Mouse (Mus musculus) erythroblast, embryonic 14.5 days (primary cell): ENCODE data around the gene Prdm16. TPM values are rescaled to one million over a fixed set of nuclear protein-coding genes. Genes with fewer than 3 reads are reported as not detected.

Experiments used
- H3K27me3 ChIP-seq: 2 replicates; pipeline ENCODE4 v1.6.1; 2012; ENCODE audit warnings: inconsistent platforms; ENCODE audit not compliant: control insufficient read depth
- H3K36me3 ChIP-seq: 2 replicates; pipeline ENCODE4 v1.6.1; 2012; ENCODE audit warnings: mild to moderate bottlenecking, inconsistent platforms; ENCODE audit not compliant: control insufficient read depth
- H3K4me1 ChIP-seq: 2 replicates; pipeline ENCODE4 v1.6.1; 2012; ENCODE audit warnings: inconsistent platforms; ENCODE audit not compliant: control insufficient read depth
- H3K4me3 ChIP-seq: replicated peaks from 2 replicates; pipeline ENCODE3; 2012; ENCODE audit warnings: moderate library complexity, mild to moderate bottlenecking, inconsistent platforms
- H3K9me3 ChIP-seq: 2 replicates; pipeline ENCODE4 v1.6.1; 2012; ENCODE audit warnings: low read length, inconsistent platforms, mixed read lengths; ENCODE audit not compliant: control insufficient read depth
- GATA1 ChIP-seq: IDR thresholded peaks from 2 replicates; pipeline ENCODE4 v1.6.1; 2012; ENCODE audit warnings: low read length, inconsistent platforms, mixed read lengths
- TAL1 ChIP-seq: IDR thresholded peaks from 3 replicates; pipeline ENCODE4 v1.6.1; 2012; ENCODE audit warnings: low read length, inconsistent platforms, mixed read lengths
- polyA plus RNA-seq: library from polyadenylated mRNA; stranded (reverse); fragments of >175 nt; gene quantifications from 2 replicates; pipeline ENCODE4 v1.2.3, GENCODE M21; 2012

Gene Prdm16
- polyA plus RNA-seq, 1 experiment, result 0.12 TPM

DNA sequence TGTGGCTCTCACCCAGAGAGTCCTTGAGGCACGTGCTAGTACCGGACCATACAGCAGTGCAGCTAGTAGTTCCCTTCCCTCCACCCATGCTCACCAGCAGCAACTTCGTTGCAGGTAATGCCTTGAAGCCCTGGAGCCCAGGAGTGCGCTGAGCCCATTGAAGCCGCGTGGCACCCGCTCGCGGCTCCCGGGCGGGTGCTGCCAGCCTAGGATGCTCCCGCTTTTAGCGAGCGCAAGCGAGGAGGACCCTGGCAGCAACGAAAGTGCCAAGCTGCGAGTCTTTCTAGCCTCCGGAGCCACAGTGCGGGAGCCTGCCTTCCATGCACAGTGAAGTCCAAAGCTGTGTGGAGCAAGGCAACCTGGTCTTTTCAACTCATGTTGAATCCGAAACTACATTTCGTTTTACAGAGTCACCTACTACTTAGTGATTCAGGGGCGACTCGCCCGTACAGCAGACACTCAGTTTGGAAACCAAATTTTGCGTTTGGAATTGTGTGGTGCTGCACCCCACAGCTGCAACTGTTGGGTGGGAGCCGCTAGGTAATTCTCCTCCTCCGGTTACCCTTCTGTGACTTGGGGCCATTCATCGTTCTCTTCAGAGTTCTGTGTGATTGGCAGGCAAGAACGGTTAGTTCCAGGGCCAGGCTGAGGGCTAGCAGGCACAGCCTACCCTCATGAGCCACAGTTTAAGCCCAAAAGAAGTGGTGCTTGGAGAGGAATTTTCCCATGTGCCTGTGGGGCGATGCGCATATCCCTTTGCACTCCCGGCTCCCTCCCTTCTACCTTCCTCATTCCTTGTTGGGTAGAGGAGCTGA lies 4.8 kb upstream of the Prdm16 start:
- Histone ChIP-seq H3K4me1 (no peaks in the 10 kb centered on the region), H3K27me3 (peaks cover 82% of the 10 kb centered on the region), H3K36me3 (no peaks in the 10 kb centered on the region), H3K4me3 (no peak overlapping the region), H3K9me3 (no peaks in the 10 kb centered on the region)
- no peak for TF ChIP-seq GATA1
- no peak for TF ChIP-seq TAL1

DNA sequence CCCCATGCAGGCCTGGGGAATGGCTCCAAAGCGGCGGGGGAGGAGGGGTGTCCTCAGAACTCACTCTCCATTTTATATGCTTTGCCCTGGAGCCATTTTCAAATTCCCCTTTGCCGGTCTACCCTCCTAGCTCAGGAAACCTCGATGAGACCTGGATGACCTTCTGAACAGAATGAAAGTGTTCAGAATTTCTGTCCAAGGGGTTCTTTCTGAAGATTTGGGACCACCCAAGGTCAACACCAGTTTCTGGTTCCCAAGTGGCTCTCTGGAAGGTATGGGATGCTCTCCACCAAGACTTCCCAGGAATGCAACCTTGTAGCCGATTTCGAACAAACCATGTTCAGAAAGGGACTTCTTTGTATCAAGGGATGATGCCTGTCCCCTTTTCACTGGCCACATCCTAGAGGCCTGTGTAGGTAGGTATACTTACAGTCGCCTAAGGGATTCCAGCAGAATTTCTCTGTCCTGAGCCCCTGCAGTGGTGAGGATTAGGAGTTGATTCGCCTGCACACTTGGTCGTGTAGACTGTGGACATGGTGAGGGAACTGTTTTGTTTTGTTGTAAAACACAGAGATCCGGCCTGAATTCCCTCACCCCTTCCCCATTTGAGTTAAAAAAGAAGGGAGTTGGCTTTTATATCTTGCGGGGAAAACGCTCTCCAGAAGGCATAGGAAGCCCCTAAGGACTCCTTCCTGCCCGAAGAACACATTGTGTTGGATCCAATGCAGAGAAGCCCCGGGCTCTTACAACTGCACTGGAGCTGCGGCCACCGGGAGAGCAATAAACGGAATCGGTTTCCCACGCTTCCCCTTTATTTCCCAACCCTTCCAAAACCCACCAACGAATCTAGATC lies 4.0 kb upstream of the Prdm16 start:
- no peaks in the 10 kb centered on the region for H3K9me3 ChIP-seq
- no peaks in the 10 kb centered on the region for H3K4me1 ChIP-seq
- no peaks in the 10 kb centered on the region for H3K36me3 ChIP-seq
- no peak for TF ChIP-seq TAL1
- no peak for TF ChIP-seq GATA1
- H3K4me3 ChIP-seq, result no peak overlapping the region
- peaks cover 90% of the 10 kb centered on the region for H3K27me3 ChIP-seq

DNA sequence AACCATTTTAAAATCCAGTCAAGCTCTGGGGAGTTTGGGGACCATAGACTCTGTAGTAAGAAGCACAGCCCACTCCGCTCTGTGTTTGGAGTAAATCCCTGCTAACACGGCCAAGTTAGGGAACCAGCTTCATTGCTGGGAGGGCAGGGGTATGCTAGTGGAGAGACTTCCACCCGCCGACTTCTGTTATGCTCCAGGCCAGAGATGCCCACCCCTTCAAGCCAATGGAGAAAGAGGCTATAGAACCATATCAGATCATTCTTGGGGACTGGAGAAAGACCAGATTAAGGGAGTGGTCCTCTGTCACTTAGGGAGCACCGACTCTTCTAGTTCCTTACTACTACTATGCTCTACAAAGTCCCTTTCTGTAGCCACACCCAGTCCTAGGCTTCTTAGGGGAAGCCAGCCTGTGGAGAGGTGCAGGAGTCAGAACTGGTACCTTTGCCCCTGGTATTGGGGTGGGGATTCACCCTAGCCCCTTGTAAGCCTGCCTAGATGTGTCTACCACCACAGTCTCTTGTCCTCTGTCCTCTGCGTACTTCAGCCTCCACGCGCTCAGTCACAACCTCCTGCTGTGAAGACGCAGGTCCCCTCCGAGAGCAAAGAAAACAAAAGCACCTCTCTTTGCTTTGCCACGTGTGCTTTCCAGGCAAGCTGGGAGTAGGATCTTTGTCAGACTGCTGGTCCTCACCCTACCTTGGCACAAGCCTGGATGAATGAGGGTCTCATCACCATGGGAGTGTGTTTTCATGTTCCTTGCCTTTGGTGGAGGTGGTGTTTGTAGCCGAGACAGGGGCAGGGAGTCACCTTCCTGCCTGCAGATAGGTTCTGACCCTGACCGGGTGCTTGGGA lies 3.1 kb upstream of the Prdm16 start:
- no peak overlapping the region for H3K4me3 ChIP-seq
- H3K4me1 ChIP-seq, result no peaks in the 10 kb centered on the region
- peaks cover 96% of the 10 kb centered on the region for H3K27me3 ChIP-seq
- TF ChIP-seq TAL1, result no peak
- TF ChIP-seq GATA1, result no peak
- no peaks in the 10 kb centered on the region for H3K36me3 ChIP-seq
- H3K9me3 ChIP-seq, result peaks cover 2% of the 10 kb centered on the region; the same call in 1 of the 2 replicates

DNA sequence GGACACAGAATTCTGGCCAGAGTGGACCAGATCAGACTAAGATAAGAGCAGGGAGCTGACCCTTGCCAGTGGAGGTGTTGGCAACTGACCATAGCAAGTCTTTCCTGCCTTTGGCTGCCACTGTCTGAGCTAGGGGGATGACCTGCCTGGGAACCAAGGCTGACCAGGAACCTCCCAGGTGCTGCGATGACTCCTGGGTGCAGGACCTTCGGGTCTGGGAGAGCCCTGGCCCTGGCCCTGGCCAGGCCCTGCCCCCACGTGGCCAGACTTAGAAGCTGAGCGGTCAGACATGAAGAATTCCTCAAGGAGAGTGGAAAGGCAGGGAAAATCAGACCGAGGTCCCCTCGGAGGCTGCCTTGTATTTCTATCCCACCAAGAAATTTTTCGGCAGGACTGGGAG lies 2.5 kb upstream of the Prdm16 start:
- TF ChIP-seq GATA1, result no peak
- TF ChIP-seq TAL1, result no peak
- no peak overlapping the region for H3K4me3 ChIP-seq
- H3K36me3 ChIP-seq, result no peaks in the 10 kb centered on the region
- H3K9me3 ChIP-seq, result peaks cover 2% of the 10 kb centered on the region; the same call in 1 of the 2 replicates
- H3K4me1 ChIP-seq, result no peaks in the 10 kb centered on the region
- peaks cover 100% of the 10 kb centered on the region for H3K27me3 ChIP-seq

DNA sequence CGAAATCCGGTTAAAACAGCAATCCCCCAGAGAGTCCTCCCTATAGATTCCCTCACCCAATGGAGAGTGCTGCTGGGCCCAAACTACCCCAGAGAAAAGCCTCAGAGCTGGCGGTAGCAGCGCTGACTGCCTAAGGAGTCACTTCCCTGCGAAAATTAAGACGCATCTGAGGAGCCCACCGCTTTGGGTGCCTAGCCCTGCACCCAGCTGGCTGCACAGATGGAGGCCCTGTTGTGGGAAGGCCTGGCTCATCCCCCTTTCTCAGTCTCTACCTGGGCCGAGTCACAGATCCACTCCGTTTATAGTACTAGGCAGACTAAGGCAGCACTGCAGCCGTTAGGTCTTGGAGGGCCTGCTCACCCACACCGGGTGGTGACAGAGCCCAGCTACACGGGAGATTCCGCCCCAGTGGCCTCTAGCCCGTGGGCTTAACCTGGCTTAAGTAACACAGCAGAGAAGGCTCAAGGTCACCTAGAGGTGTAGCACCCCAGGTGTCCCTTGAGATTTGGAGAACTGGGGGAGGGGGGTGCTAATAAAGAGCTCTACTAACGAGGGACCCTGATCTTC lies 1.7 kb upstream of the Prdm16 start:
- Histone ChIP-seq H3K9me3 (peaks cover 2% of the 10 kb centered on the region; the same call in 1 of the 2 replicates), H3K4me3 (no peak overlapping the region), H3K36me3 (no peaks in the 10 kb centered on the region), H3K27me3 (peaks cover 100% of the 10 kb centered on the region), H3K4me1 (no peaks in the 10 kb centered on the region)
- TF ChIP-seq TAL1, result no peak
- TF ChIP-seq GATA1, result no peak

GRCm38 (mm10) chr4:154637468-154638319 lies 1.0 kb upstream of the Prdm16 start:
- Histone ChIP-seq H3K36me3 (no peaks in the 10 kb centered on the region), H3K27me3 (peaks cover 100% of the 10 kb centered on the region), H3K4me1 (no peaks in the 10 kb centered on the region), H3K9me3 (peaks cover 2% of the 10 kb centered on the region; the same call in 1 of the 2 replicates), H3K4me3 (peak overlapping the region; percentile 20)
- TF ChIP-seq GATA1, result no peak
- no peak for TF ChIP-seq TAL1

DNA sequence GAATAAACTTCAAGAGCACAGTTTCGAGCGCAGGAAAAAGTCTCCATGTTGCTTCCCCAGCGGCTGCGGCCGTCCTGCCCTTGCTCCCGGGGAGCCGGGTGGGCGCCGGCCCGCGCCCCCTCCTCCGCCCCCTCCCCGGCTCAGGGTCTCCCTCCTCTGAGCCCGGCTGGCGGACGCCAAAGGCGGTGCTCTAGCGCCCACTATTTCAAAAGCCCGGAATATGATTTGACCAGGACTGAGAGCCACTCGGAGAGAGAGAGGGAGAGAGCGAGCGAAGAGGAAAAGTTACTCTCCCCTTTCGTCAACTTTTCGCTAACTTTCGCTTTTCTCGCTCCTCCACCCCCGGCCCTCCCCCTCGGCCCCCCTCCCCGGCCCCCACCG lies 630 bp downstream of the Prdm16 start:
- peak overlapping the region; percentile 50 for H3K4me3 ChIP-seq
- no peaks in the 10 kb centered on the region for H3K36me3 ChIP-seq
- H3K27me3 ChIP-seq, result peaks cover 96% of the 10 kb centered on the region
- H3K9me3 ChIP-seq, result peaks cover 2% of the 10 kb centered on the region; the same call in 1 of the 2 replicates
- no peaks in the 10 kb centered on the region for H3K4me1 ChIP-seq
- TF ChIP-seq GATA1 (no peak), TAL1 (no peak)
